Mouse (Mus musculus): ENCODE measurements around the gene Med9.
"Not testable (repeated sequence)": the region's sequence is repeated elsewhere in the genome, so short reads cannot be mapped to it uniquely, and the experiment has no call there.

The Med9 gene

DNA sequence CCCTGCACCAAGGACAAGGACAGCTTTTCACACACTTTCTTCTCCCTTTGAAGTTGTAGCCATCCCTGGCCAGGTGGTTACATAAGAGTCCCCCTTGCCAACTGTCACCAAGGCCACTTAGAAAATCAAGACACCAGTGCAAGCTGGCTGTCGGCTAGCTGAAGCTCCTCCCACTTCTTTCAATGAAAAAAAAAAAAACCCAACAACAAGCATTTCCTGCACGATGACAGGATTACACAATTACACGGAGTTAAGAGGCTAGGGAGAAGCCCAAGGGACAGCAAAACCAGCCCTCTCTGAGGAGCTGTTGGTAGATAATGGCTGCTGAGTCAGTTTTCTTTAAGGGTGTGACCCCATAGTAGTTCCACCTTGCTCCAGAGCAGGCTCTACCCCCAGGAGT, 6.6 kb upstream of the Med9 start:
- no peak for DNase-seq (ENCODE audit: extremely low spot score, low read depth, low spot score)

DNA sequence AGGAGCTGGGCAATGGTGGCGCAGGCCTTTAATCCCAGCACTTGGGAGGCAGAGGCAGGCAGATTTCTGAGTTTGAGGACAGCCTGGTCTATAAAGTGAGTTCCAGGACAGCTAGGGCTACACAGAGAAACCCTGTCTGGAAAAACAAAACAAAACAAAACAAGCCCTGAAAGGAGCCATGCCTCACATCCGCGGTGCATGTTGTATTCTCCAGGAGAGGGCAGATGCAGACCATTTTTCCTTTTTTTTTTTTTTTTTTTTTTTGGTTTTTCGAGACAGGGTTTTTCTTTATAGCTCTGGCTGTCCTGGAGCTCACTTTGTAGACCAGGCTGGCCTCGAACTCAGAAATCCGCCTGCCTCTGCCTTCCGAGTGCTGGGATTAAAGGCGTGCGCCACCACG, 3.2 kb upstream of the Med9 start:
- not testable (repeated sequence) for DNase-seq (ENCODE audit: extremely low spot score, low read depth, low spot score)

DNA sequence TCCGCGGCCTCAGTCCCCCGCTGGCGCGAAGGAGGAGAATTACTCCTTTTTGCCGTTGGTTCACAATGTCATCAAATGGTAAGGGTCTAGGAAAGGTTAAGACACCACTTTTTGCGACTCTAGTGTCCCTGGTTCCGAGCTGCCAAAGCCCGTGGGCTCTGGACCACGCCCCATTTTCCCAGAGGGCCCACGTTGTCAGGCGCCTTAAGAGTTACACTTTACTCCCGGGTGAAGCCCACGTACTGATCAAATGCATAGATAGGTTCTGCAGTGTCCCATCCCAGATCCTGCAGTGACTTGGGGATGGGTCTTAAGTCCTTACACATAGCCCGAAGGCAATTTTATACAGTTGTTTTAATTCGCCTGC, 378 bp downstream of the Med9 start:
- DNase-seq (ENCODE audit: extremely low spot score, low read depth, low spot score), result no peak

DNA sequence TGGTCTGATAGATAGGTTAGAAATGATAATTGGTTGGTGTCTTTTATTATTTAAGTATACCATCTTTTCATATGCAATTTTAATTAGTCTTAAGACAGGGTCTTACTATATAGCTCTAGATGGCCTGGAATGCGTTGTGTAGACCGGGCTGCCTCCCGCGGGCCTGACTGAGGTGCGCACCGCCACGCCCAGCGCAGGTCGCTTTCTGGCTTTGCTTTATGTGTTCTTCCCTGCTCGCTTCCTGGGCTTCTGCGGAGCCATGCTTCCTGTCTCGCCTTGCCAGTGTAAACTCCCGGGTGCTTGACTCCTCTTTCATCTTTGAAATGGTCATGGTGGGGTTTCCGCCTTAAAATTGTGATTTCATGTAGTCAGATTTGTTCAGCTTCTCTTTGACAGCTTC, 4.9 kb downstream of the Med9 start:
- DNase-seq (ENCODE audit: extremely low spot score, low read depth, low spot score), result no peak

DNA sequence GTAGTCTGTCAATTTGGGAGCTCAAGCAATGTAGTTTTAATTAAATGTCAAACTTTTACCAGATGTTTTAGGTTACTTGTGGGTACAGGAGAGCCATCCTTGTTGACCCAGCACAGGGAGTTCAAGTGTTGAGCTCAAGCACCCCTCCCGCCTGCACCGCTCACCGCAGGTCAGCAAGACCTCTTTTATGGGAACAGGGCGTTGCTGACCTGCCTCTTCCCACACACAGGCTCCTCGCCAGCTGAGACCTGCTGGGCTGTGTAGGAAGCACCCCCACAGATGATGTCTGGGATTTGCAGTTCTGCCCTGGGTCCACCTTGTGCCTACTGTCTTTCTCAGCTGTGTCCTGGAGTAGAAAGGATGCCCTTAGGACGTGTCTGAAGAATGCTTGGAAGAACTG, 8.7 kb downstream of the Med9 start:
- no peak for DNase-seq (ENCODE audit: extremely low spot score, low read depth, low spot score)

DNA sequence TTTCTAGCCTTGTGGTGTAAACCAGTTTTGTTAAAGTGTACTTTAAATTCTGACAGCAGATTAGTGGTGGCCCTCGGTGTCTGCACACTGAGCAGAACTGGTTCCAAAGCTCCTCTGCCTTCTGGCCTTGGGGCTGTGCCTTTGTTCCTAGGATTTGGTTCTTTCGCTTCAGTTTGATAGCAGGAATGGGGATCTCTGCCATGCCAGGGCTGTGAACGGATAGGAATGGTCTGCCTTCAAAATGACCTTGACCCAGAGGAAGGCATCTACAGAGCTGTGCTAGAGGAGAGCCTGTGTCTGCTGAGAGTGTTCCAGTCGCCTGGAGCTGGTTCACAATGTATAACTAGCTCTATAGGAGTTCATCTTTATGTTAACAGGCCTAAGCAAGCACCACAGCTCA, 11.4 kb downstream of the Med9 start:
- no peak for DNase-seq (ENCODE audit: extremely low spot score, low read depth, low spot score)

DNA sequence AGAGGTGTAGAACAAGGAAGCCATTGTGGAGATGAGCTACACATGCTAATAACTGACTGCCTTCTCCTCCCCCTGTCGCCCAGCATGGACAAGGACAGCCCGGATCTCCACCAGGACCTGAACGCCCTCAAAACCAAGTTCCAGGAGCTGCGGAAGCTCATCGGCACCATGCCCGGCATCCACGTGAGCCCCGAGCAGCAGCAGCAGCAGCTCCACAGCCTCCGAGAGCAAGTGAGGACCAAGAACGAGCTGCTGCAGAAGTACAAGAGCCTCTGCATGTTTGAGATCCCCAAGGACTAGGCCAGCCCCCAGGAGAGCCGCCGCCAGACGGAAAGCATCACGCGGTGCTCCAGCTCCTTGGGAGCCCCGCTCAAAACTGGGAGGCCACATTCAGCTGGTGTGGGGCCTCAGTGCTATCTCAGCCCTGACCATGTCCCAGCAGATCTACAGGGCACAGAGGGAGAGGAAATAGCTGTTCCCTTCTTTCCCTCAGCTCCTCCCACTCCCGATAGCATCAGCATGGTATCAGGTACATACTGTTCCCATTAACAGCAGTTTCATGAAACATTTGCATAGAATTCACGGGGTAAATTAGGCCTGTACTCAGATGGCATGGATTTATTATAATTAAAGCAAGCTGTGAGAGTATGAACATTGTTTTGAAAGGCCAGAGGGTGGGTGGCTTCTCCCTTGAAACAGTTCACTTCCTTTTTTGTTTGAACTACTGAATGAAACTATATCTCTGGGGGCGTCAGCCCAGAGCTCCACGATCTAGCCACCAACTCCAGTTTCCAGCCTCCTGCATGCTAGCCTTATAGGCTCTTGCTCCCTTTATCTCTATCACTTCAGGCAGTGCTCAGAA, 12.7 kb downstream of the Med9 start:
- no peak for DNase-seq (ENCODE audit: extremely low spot score, low read depth, low spot score)

DNA sequence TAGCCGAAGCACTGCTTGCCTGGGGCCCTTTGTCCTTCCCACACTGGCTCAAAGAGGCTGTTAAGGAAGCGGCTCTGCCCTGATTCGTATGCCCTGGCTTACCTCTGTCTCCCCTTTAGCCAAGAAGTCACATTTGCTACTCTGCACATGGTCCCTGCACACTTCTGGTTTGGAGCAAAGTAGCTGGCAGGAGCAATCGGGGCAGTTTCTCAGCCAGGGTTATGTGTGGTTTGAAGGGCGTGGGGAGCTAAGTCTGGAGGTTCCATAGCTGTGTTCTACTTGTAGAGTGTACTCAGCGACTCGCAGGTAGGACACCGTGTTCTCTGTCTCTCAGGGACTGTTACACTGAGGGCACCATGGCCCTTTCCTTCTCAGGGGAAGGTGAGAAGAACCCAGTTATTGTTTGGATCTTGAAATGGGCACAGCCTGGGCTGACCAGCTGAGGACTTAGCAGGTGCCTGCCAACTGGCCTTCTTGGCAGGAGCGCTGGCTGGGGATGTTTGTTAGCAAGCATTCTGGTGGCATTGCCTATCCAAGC, 13.4 kb downstream of the Med9 start:
- no peak for DNase-seq (ENCODE audit: extremely low spot score, low read depth, low spot score)

DNA sequence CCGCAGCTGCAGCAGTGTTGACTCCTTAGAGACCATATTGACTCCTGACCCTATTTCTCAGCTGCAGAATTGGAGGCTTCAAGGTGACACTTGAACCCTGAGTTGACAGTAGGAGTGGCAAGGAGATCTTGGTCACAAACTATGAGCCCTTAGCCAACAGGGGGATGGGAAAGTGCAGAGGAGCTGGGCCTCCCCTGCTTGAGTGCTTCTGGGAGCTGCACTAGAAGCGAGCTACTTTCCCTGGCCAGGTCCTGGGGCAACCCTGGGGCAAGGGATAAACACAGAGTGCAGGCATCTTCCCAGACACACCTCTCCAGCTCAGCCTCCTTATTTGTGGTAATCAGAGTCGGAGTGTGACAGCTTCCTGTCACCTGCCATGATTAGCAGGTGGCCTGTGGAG, 14.6 kb downstream of the Med9 start:
- DNase-seq (ENCODE audit: extremely low spot score, low read depth, low spot score), result no peak

DNA sequence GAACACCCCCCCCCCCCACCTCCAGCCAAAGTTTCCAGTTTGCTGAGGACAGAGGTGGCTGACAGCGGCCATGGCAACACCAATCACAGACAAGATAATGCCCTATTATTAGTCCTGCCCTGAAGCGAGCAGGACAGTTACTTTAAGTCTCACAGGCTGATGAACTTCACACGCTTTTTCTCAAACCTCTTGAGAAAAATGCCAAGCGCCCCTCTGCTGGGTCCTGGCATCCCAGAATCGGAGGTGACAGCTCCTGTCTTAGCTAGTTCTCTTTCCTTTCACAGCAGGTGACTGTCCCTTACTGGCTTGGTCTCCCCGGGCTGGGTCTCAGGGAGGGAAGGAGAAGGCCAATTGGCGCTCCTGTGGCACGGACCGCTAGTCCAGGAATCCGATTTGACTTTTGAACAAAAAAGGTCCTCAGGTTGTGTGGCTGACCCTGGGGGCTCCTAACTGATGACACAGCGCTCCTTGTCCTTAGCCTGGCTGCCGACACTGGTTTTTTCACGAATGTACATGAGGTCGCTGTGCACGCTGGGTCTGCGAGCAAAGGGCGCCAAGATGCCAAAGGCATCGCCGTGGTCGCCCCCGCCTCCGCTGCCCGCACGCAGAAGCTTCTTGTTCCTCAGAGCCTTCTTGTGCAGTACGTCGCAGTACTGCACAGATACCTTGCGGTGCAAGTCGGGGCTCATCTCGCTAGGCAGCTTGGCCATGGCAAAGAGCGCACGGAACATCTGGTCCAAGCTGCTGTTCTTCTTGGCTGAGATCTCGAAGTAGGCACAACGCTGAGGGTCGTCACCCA, 15.6 kb downstream of the Med9 start:
- no peak for DNase-seq (ENCODE audit: extremely low spot score, low read depth, low spot score)

DNA sequence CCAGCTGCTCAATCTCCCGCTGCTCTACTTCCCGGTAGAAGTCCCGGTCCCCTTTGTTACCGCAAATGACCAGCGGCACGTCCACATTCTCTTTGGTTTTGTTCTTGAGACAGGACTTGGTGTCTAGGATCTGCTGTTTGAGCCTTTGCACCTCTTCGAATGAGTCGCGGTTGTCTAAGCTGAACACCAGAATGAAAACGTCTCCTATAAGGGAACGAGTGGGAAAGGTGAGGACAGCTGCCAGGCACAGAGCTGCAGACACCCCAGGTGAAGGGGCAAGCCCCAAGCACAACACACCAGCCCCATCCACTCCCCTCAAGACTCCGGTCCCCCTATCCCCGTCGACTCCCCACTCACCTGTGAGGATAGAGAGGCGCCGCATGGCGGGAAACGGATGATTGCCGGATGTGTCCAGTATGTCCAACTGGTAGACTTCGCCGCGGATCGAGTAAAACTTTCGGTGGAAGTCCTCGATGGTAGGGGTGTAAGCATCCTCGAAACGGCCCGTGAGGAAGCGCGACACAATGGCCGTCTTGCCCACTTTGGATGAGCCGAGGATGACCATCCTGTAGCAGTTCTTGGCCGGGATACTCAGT, 16.3 kb downstream of the Med9 start:
- no peak for DNase-seq (ENCODE audit: extremely low spot score, low read depth, low spot score)

DNA sequence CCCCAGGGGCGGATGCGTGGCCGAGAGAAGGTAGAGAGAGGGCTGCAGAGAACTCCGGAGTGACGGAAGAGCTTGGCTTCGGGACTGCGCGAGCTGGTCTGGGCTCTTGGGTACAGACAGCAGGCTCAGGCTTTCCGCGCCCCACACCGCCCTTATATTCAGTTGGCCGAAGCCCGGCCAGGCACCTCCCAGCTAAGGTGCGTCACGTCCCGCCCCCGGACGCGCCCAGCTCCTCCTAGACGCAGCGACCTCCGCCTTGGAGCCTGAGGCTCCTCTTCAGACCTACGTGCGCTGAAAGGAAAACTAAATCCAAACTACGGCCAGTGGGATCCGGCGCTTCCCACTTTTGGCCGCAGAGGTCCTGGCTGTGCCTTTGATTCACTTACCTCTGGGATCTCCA, 16.8 kb downstream of the Med9 start, which contains the start of gene Rasd1:
Rasd1 (minus strand) TSS at position 127 of the 400 bp plus-strand sequence.
- no peak for DNase-seq (ENCODE audit: extremely low spot score, low read depth, low spot score)

DNA sequence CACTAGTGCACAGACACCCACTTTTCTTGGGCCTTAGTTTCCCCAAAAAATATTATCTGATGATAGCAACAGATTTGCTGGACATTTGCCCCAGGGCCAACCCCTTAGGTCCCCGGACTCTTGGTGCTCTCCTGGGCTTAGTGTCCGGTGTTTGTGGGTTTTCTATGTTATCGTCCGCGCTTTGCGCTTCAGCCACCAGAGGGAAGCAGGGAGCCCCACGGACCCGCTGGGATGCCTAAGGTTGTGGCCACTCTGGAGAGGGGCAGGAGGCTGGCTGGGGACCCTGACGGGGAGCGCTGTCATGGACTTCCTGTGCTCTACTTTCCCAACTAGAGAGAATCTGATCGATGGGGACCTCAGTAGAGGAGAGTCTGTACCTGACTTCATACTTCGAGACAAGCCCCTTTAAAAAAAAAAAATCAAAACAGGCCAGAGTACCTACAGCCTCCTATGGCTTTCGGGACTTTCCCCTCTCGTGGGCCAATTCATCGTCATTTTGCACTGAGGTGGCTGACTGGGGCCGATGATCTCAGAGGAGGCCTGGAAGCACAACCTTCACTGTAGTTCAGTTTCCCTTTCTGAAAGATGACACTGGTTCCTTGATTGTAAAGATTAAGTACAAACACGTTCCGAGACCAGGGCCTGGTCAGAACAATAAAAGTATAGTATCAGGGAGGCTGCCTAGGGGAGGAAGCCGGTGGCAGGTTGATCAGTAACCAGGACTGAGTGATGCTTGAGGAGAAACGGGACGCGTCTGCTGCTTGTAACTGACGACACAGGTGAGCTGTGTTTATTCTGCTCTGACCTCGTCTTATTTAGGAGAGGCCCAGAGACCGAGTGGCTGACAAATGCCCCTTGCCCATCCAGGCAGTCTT, 17.5 kb downstream of the Med9 start:
- DNase-seq (ENCODE audit: extremely low spot score, low read depth, low spot score), result no peak

DNA sequence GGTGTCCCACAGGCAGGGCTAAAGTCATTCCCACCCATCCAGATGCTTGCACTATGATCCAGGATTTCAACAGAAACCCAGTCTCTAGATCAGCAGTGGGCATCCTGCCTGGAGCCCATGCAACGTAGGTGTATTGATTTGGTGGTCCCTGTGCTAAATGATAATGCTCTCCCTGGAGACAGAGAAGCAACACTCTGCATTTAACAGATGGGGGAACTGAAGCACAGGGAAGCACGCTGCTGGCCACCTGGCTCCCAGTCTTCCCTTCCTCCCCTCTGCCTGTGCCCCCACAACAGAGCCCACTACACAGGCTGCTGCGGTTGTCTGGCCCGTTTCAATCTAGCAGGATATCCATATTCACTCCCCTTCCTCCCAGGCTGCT, 18.1 kb downstream of the Med9 start:
- no peak for DNase-seq (ENCODE audit: extremely low spot score, low read depth, low spot score)

DNA sequence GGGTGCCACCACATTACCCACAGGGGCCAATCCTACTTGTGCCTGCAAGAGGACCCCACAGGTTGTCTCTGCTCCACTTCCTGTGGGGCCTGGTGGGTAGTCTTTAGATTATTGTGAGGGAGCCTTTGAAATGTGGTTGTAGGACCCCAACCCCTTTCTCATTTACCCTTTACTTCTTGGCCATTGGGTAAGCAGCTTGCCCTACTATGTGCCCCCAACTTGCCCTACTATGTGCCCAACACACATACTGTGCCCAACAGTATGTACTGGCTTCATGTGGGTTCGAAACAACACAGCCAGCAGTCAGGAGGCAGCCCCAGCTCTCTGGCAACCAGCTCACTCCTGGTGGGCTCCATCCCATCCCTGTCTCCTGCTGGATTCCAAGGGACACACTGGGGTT, 19.8 kb downstream of the Med9 start:
- no peak for DNase-seq (ENCODE audit: extremely low spot score, low read depth, low spot score)

DNA sequence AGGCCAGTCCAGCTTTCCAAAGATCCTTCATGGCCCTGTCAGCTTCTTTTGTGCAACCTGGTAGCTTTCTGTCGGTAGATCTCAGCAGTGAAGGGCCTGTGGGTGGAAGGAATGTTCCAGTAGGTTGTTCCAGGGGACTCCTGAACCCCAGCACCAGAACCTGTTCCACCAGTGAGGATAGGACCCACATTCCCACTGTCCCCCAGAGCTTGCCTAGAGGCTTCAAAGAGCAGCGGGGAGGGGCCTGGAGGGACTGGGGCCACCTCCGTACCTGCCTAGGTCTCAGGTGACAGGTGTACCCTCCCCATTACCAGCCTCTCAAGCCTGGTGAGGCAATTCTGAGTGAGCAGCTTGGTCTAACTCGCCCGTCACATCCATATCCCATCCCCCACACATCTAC, 22.8 kb downstream of the Med9 start:
- DNase-seq (ENCODE audit: extremely low spot score, low read depth, low spot score), result no peak

DNA sequence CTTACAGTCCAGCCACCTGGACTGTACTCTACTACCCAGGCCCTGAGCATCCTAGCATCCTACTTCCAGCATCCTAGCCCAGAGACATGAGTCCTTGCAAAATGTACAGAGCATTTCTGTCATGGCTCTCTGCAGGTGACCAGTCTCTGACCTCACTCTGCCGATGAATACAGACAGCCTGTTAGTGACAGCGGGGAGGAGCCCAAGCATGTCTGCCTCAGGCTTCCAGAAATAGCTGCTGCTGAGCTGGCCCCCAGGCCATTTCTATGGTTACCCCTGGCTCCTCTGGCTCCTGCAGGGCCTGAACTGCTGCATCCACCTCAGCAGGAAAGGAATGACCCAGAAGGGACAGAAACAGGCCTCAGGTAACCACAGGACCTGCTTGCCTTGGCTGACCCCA, 23.7 kb downstream of the Med9 start:
- no peak for DNase-seq (ENCODE audit: extremely low spot score, low read depth, low spot score)

DNA sequence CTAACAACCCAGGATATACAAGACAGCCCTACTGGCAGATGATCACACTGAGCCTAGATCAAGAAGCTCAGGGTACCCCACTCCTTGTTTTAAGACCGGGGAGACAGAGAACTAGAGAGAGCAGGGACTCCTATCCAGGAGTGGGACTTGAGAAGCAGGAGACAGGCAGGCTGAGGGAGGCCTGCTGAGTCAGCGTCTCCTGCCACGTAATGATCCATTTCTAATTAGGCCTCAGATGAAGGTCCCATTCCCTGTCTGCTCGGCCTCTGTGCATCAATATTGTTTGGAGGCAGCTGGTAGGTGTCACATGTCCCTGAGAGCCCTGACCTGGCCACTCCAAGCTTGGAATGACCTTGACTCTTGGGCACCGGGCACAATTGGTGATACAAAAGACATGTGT, 25.4 kb downstream of the Med9 start:
- DNase-seq (ENCODE audit: extremely low spot score, low read depth, low spot score), result no peak

DNA sequence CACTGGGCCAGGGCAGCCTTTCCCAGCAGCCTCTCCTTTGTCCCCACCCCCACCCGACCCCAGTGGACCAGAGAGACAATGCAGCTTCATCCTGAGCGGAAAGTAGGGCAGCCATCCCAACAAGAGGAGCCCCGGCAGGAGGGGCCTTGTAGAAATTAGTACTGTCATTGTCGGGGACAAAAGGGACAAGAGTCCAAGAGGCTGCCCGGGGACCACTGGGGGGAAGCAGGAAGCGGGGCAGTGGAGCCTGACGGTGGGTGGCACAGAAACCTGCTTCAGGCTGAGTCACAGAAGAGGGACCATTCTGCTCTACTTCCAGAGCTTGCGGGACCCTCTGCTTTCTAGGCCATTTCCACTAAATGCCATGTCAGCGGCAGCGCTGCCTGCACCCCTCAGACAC, 27.2 kb downstream of the Med9 start:
- DNase-seq (ENCODE audit: extremely low spot score, low read depth, low spot score), result no peak

DNA sequence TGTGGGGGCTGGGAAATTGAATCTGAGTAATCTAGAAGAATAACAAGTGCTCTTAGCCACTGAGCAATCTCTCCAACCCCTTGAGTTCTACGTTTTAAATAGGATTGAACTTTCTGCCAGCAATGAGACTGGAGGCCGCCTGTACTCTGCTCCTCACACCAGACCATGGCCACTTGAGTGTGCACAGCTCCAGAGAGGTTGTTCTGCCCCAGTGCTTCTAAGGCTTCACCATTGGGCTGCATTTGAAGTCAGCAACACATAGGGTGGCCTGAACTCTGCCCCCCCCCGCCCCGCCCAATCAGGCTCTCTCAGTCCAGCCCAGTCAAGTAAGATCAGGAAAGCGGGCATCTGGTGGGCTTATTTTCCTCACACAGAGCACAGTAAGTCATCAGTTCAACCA, 29.8 kb downstream of the Med9 start:
- no peak for DNase-seq (ENCODE audit: extremely low spot score, low read depth, low spot score)

DNA sequence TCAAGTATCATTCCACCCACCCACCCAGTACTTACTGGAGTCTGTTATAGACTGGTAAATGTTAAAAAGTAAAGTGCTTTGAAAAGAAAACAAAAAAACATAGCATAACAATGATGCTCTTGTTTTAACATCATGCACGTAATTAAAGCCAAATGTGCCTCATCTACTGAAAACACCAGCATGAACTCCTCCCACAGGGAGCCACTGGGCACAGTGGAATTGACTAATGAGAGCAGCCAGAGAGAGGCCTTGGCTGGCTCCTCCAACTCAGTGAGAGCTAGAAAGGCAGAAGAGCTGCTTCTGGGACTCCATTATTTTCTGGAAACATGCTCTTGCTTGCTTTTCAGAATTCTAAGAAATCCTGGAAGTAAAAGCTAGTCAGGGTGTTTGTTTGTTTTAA, 41.4 kb downstream of the Med9 start:
- no peak for DNase-seq (ENCODE audit: extremely low spot score, low read depth, low spot score)

All from hindlimb bud, embryonic 11.5 days (tissue).